Mouse (Mus musculus) hindbrain, embryonic 15.5 days (tissue): Measurements from ENCODE around the gene Olfr933. TPM values are rescaled to one million over a fixed set of nuclear protein-coding genes. Genes with fewer than 3 reads are reported as not detected.

Experiments used
- ATAC-seq: fragments of 200-750 bp; cut with Nextera tagmentation; 2 replicates; pipeline ENCODE4 v1.8.0; 2017; ENCODE audit warnings: low read depth, moderate number of reproducible peaks, moderate TSS enrichment; ENCODE audit not compliant: low FRiP score
- H3K27ac ChIP-seq: fragments of 300-500 bp; sonication (generic); replicated peaks from 2 replicates; pipeline ENCODE4 v1.5.1; 2015; ENCODE audit warnings: mild to moderate bottlenecking, inconsistent platforms
- H3K27me3 ChIP-seq: fragments of 300-500 bp; sonication (generic); 2 replicates; pipeline ENCODE4 v1.6.1; 2015; ENCODE audit warnings: control low read depth, inconsistent platforms
- H3K36me3 ChIP-seq: fragments of 300-500 bp; sonication (generic); 2 replicates; pipeline ENCODE4 v1.6.1; 2015; ENCODE audit warnings: control low read depth, inconsistent platforms
- H3K4me1 ChIP-seq: fragments of 300-500 bp; sonication (generic); replicated peaks from 2 replicates; pipeline ENCODE4 v1.6.1; 2015; ENCODE audit warnings: control low read depth, inconsistent platforms
- H3K4me2 ChIP-seq: fragments of 300-500 bp; sonication (generic); 2 replicates; pipeline ENCODE4 v1.6.1; 2015; ENCODE audit warnings: moderate library complexity, mild to moderate bottlenecking, inconsistent platforms
- H3K4me3 ChIP-seq: fragments of 300-500 bp; sonication (generic); 2 replicates; pipeline ENCODE4 v1.5.1; 2015; ENCODE audit warnings: mild to moderate bottlenecking, inconsistent platforms
- H3K9ac ChIP-seq: fragments of 300-500 bp; sonication (generic); 2 replicates; pipeline ENCODE4 v1.6.1; 2015; ENCODE audit warnings: inconsistent platforms
- H3K9me3 ChIP-seq: fragments of 300-500 bp; sonication (generic); 2 replicates; pipeline ENCODE4 v1.6.1; 2016; ENCODE audit warnings: control low read depth, inconsistent platforms
- WGBS: fragments of 180-500 bp; shearing (Covaris S2); methylation state at CpG from one replicate; pipeline ENCODE4 v1.1.7; 2015; 5-methylcytosine and 5-hydroxymethylcytosine counted together
- polyA plus RNA-seq: library from polyadenylated mRNA; unstranded; fragments of >200 nt; fragmentation: Nextera tagmentation; extraction: Ambion mirVana; gene quantifications from 2 replicates; pipeline ENCODE4 v1.2.1, GENCODE M21; 2015

The Olfr933 gene
- polyA plus RNA-seq = not detected in 2 replicates

GRCm38 (mm10) chr9:38972013-38972412 is at the start of gene Olfr933:
Gene Olfr933 (plus strand): TSS chr9:38972313.
- H3K4me2 ChIP-seq = no peak within 1 kb of the TSS
- H3K4me1 ChIP-seq = no peaks in the 10 kb centered on the region
- ATAC-seq = no peak
- H3K9ac ChIP-seq = no peak within 1 kb of the TSS
- H3K36me3 ChIP-seq = no peaks in the 10 kb centered on the region
- no peaks in the 10 kb centered on the region for H3K27me3 ChIP-seq
- no peak within 1 kb of the TSS for H3K4me3 ChIP-seq
- no peaks in the 10 kb centered on the region for H3K9me3 ChIP-seq
- no peak within 1 kb of the TSS for H3K27ac ChIP-seq
- WGBS = 81% methylated on average over 4 of the region's 4 CpGs

- H3K9me3 ChIP-seq = no peaks in the 10 kb centered on the region
- no peaks in the 10 kb centered on the region for H3K4me1 ChIP-seq
- H3K27me3 ChIP-seq = no peaks in the 10 kb centered on the region
- no peak within 1 kb of the TSS for H3K4me3 ChIP-seq
- no peak within 1 kb of the TSS for H3K27ac ChIP-seq
- no peak within 1 kb of the TSS for H3K9ac ChIP-seq
- no peak within 1 kb of the TSS for H3K4me2 ChIP-seq
- no peak for ATAC-seq
- no peaks in the 10 kb centered on the region for H3K36me3 ChIP-seq
Measured at GRCm38 (mm10) chr9:38929509-38929908, 42.6 kb upstream of the Olfr933 start, which contains the start of gene Olfr930. Gene Olfr930 (plus strand): TSS chr9:38929809.

- no peak overlapping the region for H3K4me2 ChIP-seq
- ATAC-seq = no peak
- H3K27me3 ChIP-seq = no peaks in the 10 kb centered on the region
- H3K9me3 ChIP-seq = no peaks in the 10 kb centered on the region
- H3K4me3 ChIP-seq = no peak overlapping the region
- 72% methylated on average over 7 of the region's 7 CpGs for WGBS
- H3K4me1 ChIP-seq = no peaks in the 10 kb centered on the region
- H3K27ac ChIP-seq = no peak overlapping the region
- no peak overlapping the region for H3K9ac ChIP-seq
- H3K36me3 ChIP-seq = no peaks in the 10 kb centered on the region
Measured at GRCm38 (mm10) chr9:38953401-38954123, 18.6 kb upstream of the Olfr933 start.

GRCm38 (mm10) chr9:38954124-38954416 is 18.0 kb upstream of the Olfr933 start:
- H3K4me3 ChIP-seq = no peak overlapping the region
- H3K4me2 ChIP-seq = no peak overlapping the region
- no peak overlapping the region for H3K9ac ChIP-seq
- no peak for ATAC-seq
- H3K27ac ChIP-seq = no peak overlapping the region
- WGBS = 79% methylated on average over 4 of the region's 4 CpGs
- no peaks in the 10 kb centered on the region for H3K4me1 ChIP-seq
- H3K9me3 ChIP-seq = no peaks in the 10 kb centered on the region
- no peaks in the 10 kb centered on the region for H3K27me3 ChIP-seq
- no peaks in the 10 kb centered on the region for H3K36me3 ChIP-seq

GRCm38 (mm10) chr9:38988215-38988614 is 16.1 kb downstream of the Olfr933 start, which contains the start of gene Olfr934:
Gene Olfr934 (minus strand): TSS chr9:38988315.
- no peak within 1 kb of the TSS for H3K4me3 ChIP-seq
- no peaks in the 10 kb centered on the region for H3K4me1 ChIP-seq
- H3K9me3 ChIP-seq = no peaks in the 10 kb centered on the region
- WGBS = 91% methylated on average over 2 of the region's 2 CpGs
- H3K27me3 ChIP-seq = no peaks in the 10 kb centered on the region
- no peak for ATAC-seq
- no peak within 1 kb of the TSS for H3K9ac ChIP-seq
- H3K27ac ChIP-seq = no peak within 1 kb of the TSS
- no peaks in the 10 kb centered on the region for H3K36me3 ChIP-seq
- no peak within 1 kb of the TSS for H3K4me2 ChIP-seq

GRCm38 (mm10) chr9:38999583-38999982 is 27.5 kb downstream of the Olfr933 start, which contains the start of gene Olfr935:
Gene Olfr935 (minus strand): TSS chr9:38999683.
- H3K9me3 ChIP-seq = no peaks in the 10 kb centered on the region
- H3K4me1 ChIP-seq = no peaks in the 10 kb centered on the region
- H3K27me3 ChIP-seq = no peaks in the 10 kb centered on the region
- no peak for ATAC-seq
- H3K4me2 ChIP-seq = no peak within 1 kb of the TSS
- H3K9ac ChIP-seq = no peak within 1 kb of the TSS
- H3K4me3 ChIP-seq = no peak within 1 kb of the TSS
- 87% methylated on average over 2 of the region's 2 CpGs for WGBS
- no peak within 1 kb of the TSS for H3K27ac ChIP-seq
- H3K36me3 ChIP-seq = no peaks in the 10 kb centered on the region

- Histone ChIP-seq H3K4me2 (no peak within 1 kb of the TSS), H3K4me3 (no peak within 1 kb of the TSS), H3K27ac (no peak within 1 kb of the TSS), H3K36me3 (no peaks in the 10 kb centered on the region), H3K4me1 (no peaks in the 10 kb centered on the region), H3K9me3 (no peaks in the 10 kb centered on the region), H3K9ac (no peak within 1 kb of the TSS), H3K27me3 (no peaks in the 10 kb centered on the region)
- 70% methylated on average over 1 of the region's 1 CpGs for WGBS
- no peak for ATAC-seq
Measured at GRCm38 (mm10) chr9:39023277-39023676, 51.2 kb downstream of the Olfr933 start, which contains the start of gene Olfr146. Gene Olfr146 (minus strand): TSS chr9:39023377.

Other genes with a start within 250 kb of the Olfr933 start
- not detected in 2 replicates for gene Olfr920, start 220.0 kb upstream of the Olfr933 start, polyA plus RNA-seq
- not detected in 2 replicates for gene Olfr921, start 199.2 kb upstream of the Olfr933 start, polyA plus RNA-seq
- not detected in 2 replicates for gene Olfr922, start 157.7 kb upstream of the Olfr933 start, polyA plus RNA-seq
- not detected in 2 replicates for gene Olfr923, start 145.8 kb upstream of the Olfr933 start, polyA plus RNA-seq
- not detected in 2 replicates for gene Olfr924, start 127.9 kb upstream of the Olfr933 start, polyA plus RNA-seq
- not detected in 2 replicates for gene Olfr26, start 117.3 kb upstream of the Olfr933 start, polyA plus RNA-seq
- not detected in 2 replicates for gene Olfr926, start 95.2 kb upstream of the Olfr933 start, polyA plus RNA-seq
- gene Olfr930, start 42.5 kb upstream of the Olfr933 start, polyA plus RNA-seq = not detected in 2 replicates
- not detected in 2 replicates for gene Olfr934, start 16.0 kb downstream of the Olfr933 start, polyA plus RNA-seq
- not detected in 2 replicates for gene Olfr935, start 27.4 kb downstream of the Olfr933 start, polyA plus RNA-seq
- not detected in 2 replicates for gene Olfr146, start 51.1 kb downstream of the Olfr933 start, polyA plus RNA-seq
- not detected in 2 replicates for gene Olfr937, start 92.6 kb downstream of the Olfr933 start, polyA plus RNA-seq
- not detected in 2 replicates for gene Olfr938, start 106.6 kb downstream of the Olfr933 start, polyA plus RNA-seq
- not detected in 2 replicates for gene Olfr27, start 155.8 kb downstream of the Olfr933 start, polyA plus RNA-seq
- gene Olfr943, start 194.0 kb downstream of the Olfr933 start, polyA plus RNA-seq = not detected in 2 replicates
- gene Olfr944, start 229.6 kb downstream of the Olfr933 start, polyA plus RNA-seq = not detected in 2 replicates